Mouse (Mus musculus) adrenal gland, postnatal 10 days (tissue): Measurements from ENCODE around the gene F2r. TPM values are rescaled to one million over a fixed set of nuclear protein-coding genes. Genes with fewer than 3 reads are reported as not detected.

ENCODE experiments used
- DNase-seq: peaks from one replicate; pipeline ENCODE4 v3.0.0; 2021; ENCODE audit warnings: mixed read lengths
- total RNA-seq, 2 experiments: library from RNA; stranded (reverse); gene quantifications; 2 replicates each; pipeline ENCODE4 v1.2.3; 2021

Gene F2r
- total RNA-seq, 2 experiments from 2014 or later, result 61.1 to 81.8 TPM

DNA sequence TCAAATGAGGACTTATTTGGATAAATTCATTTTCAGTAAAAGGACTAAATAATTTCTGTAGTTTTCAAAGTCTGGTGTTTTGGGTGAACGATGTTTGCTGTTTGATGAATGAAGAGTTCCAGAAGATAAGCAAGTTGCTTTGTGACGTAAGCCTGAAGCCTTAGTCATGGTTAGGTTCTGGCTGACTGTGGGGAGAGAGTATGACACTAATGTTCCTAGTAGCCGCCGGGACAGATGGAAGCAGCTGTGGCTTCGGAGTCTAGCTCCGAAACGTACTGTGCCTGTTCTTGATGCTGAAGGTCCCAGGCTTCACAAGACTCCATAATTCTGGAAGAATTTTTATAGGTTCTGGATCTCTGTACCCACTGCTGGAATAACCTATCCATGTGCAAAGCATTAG, 22.9 kb downstream of the F2r start:
- peak; percentile 36 for DNase-seq

GRCm38 (mm10) chr13:95592860-95593259, 25.4 kb downstream of the F2r start:
- no peak for DNase-seq

GRCm38 (mm10) chr13:95591606-95592005, 26.7 kb downstream of the F2r start:
- no peak for DNase-seq

DNA sequence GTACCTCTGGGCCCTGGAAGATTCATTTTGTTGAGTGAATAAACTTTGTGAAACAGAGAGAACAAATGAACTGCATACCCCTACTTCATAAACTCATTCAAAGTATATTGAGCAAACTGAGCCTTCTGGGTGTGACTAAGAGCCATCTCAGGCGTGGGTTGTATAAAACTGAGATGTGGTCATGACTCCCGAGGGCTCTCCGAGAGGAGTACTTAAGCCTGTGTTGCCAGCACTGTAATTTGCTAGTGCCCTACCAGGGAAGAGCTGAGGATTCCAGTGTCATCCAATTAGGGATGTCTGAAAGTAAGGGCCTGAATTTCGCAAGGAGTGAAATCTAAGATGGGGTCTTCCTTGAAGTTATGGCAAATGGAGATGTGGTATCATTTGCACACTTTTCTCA, 30.7 kb downstream of the F2r start:
- no peak for DNase-seq

- DNase-seq, result no peak
These were observed 33.4 kb downstream of the F2r start for GRCm38 (mm10) chr13:95584898-95585297.

- DNase-seq, result peak; percentile 35
These were observed 34.8 kb downstream of the F2r start for GRCm38 (mm10) chr13:95583237-95584189.

DNA sequence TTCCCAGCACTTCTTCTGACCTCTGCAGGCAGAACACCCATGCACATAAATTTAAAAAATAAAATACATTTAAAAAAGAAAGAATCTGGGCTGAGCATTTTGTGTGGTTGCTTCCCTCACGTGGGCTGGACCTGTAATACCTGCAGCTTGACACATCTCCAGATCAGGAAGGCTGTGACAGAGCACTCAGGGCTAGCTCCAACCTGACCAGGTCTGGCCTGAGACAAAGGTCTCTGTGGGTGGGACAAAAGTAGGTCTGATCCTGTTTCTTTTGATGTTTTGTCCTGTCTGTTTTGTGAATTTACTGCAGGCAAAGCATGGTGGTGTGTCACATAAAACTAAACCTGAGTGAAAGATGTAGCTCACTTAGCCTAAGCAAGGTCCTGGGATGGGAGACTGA, 36.4 kb downstream of the F2r start:
- DNase-seq, result no peak

- DNase-seq, result no peak
These were observed 40.1 kb downstream of the F2r start for GRCm38 (mm10) chr13:95578016-95578697.

DNA sequence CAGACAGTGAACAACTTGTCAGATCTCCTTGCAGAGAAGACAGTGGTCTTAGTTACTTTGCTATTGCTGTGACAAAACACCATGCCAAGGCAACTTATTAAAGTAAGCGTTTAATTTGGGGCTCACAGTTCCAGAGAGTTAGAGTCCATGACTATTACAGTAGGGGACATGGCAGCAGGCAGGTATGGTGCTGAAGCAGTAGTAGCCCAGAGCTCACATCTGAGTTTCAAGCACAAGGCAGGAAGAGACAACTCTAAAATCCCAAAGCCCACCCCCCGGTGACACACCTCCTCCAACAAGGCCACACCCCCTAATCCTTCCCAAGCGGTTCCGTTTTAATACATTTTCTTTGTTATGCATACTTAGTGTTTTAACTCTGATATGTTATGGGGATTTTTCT, 47.4 kb downstream of the F2r start:
- DNase-seq, result no peak

DNA sequence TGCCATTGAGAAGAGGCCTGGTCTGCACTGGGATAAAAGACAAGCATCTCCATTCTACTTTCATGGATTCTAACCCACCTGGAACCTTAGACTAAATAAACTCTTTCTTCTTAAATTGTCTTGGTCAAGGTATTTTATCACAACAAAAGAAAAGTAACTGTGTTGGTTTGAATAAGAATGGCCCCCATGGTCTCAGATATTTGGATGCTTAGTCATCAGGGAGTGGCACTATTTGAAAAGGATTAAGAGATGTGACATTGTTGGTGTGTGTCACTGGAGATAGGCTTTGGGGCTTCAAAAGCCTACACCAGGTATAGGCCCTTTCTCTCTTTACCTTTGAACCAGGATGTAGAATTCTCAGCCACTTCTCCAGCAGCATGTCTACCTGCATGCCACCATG, 49.0 kb downstream of the F2r start:
- no peak for DNase-seq

DNA sequence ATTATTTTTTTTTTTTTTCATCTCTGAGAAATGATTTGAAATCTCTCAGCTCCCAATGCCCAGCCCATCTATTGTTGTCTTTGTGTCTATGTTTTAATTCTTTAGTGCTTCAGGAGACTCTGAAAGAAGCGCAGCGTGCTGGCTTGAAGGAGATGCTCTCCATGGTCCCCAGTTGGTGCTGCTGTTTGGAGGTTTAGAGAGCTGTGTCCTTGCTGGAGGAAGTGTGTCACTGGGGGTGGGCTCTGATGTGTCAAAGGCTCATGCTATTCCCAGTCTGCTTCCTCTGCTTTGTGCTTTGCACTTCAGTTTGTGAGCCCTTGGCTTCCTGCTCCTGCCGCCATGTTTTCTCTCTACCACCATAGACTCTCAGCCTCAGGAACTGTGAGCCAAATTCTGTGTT, 50.0 kb downstream of the F2r start:
- no peak for DNase-seq

DNA sequence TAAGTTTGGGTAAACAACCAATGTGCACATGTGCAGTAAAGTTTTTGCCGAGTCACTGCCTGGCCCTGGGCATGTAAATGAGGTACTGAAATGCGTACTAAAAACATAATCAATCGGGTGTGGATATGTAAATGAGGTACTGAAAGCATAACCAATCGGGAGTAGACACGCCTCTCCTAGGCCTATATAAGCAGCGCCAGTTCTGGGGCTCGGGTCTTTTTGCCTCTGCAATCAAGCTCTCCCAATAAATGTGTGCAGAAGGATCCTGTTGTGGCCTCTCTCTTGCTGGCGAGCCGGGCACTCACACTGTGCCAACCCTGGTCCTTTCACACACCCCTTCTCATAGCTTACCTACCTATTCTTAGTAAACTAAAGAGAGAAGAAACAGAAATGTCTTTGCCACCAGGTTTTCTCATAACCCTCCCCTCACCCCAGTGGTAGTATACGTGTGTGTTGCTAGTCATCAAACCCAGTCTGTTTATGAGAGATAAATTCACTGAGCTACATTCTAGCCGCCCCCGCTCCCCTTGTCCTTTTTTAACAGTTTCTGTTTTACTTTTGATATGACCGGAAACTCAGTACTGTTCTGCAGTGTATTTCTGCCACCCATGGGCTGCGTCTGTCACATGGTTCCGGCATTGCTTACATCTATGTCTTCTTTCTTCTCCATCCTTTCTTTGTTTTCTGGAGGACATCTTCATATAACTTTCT, 51.3 kb downstream of the F2r start:
- DNase-seq, result no peak

GRCm38 (mm10) chr13:95563693-95564092, 54.6 kb downstream of the F2r start:
- DNase-seq, result peak; percentile 86

DNA sequence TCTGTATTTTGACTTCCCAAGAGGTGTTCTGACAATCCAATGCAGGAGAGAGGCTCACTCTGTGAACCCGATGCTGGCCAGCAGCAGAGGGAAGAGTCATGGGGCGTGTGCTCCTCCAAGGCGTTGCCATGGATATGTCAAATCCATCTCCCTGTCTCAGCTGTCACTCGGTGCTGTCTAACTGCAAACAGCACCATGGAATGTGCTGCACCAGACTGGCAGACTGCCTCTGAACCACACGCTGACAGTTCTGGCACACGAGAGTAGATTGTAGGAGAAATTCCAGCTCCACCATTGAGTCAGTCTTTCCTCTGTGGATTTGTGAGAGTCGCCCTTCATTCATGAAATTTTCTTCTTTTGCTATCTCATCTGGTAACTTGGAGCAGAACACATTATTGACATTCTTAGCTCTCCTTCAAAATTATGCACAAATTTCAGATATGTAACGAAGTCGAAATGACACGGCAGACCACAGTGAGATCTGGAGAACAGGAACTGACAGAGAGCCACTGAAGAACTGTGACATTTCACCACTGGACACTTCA, 55.1 kb downstream of the F2r start:
- DNase-seq, result no peak

DNA sequence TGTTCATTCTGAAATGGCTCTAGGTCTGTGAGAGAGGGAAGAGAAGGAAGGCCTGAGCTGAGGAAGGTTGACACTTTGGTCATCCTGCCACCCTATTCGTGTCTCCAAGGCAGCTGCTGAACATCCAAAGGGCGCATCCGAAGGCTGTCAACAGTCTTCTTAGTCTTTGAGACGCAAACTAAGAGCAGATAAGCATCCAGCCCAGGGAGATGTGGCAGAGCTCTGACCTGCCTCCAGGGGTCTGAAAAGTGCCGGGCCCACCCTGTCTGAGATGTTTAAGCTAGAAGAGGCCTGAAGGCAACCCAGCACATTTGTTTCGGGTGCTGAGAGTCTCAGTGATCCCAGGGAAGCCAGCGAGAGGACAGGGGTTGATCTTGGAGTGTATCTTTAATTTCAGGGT, 61.0 kb downstream of the F2r start:
- DNase-seq, result no peak

GRCm38 (mm10) chr13:95553885-95554492, 64.3 kb downstream of the F2r start:
- peak; percentile 14 for DNase-seq

Other genes with a start within 250 kb of the F2r start
- gene Aggf1, start 243.1 kb downstream of the F2r start, total RNA-seq, result 10 to 100 TPM; 30.0 to 36.7 TPM
- not detected for gene Crhbp, start 173.6 kb downstream of the F2r start, total RNA-seq
- gene S100z, start 139.8 kb downstream of the F2r start, total RNA-seq, result not detected
- gene F2rl1, start 93.3 kb downstream of the F2r start, total RNA-seq, result under 1 TPM; 0.63 to 0.82 TPM
- under 1 TPM; 0.24 to 0.36 TPM for gene F2rl2, start 78.4 kb upstream of the F2r start, total RNA-seq